Mouse (Mus musculus) liver, postnatal 0 days (tissue): ENCODE data around the gene Cd82.

Experiments
- CTCF ChIP-seq: sonication (generic); IDR thresholded peaks from 2 replicates; pipeline ENCODE4 v1.5.1; 2016; ENCODE audit warnings: antibody characterized with exemption, low read depth
- EP300 ChIP-seq: IDR thresholded peaks from 2 replicates; pipeline ENCODE4 v1.6.1; 2016; ENCODE audit warnings: antibody characterized with exemption, low read depth, mild to moderate bottlenecking

- no peak for TF ChIP-seq CTCF
- TF ChIP-seq EP300, result no peak
Measured at GRCm38 (mm10) chr2:93449657-93450056, 13.3 kb downstream of the Cd82 start.
